7 mouse cellular contexts compared by ENCODE assay signal in genomic region chrX:44789761-44790411, GRCm38 (mm10). TPM values are rescaled to one million over a fixed set of nuclear protein-coding genes. Genes with fewer than 3 reads are reported as not detected.
A peak's percentile ranks its signal among the peaks of the same experiment; 100 is the strongest.
DNase-seq lines count a peak whose midpoint lies in the region; ATAC-seq and TF ChIP-seq lines count a peak whose summit lies in the region.

Gene Dcaf12l1, minus strand, starts transcription at chrX:44790197.

- H3K4me1 ChIP-seq in brown adipose tissue, adult 24 weeks (ENCODE audit: control insufficient read depth, insufficient read depth, insufficient read length, low read length): no peaks in the 10 kb centered on the region
- no peaks in the 10 kb centered on the region for H3K4me1 ChIP-seq in embryonic facial prominence, embryonic 12.5 days
- H3K4me1 ChIP-seq in heart, embryonic 11.5 days (ENCODE audit: control insufficient read depth, insufficient read depth, low read length): no peaks in the 10 kb centered on the region
- H3K4me1 ChIP-seq in kidney, embryonic 16.5 days (ENCODE audit: insufficient read depth, low read length): no peaks in the 10 kb centered on the region
- H3K4me1 ChIP-seq in limb, embryonic 14.5 days (ENCODE audit: control insufficient read depth, insufficient read depth, low read length): no peaks in the 10 kb centered on the region
- no peaks in the 10 kb centered on the region; the same call in 1 of the 2 replicates for H3K4me1 ChIP-seq in midbrain, embryonic 16.5 days (ENCODE audit: control insufficient read depth, insufficient read depth, low read length)
- peaks cover 2% of the 10 kb centered on the region; the same call in 1 of the 2 replicates for H3K4me1 ChIP-seq in testis, adult 2 months (ENCODE audit: control insufficient read depth, insufficient read depth, low read length)

- peak; percentile 87 for ATAC-seq in embryonic facial prominence, embryonic 12.5 days (ENCODE audit: insufficient number of reproducible peaks, insufficient read depth, low FRiP score, low TSS enrichment)
- ATAC-seq in heart, embryonic 11.5 days (replicated peaks; ENCODE audit: insufficient number of reproducible peaks, low FRiP score, low TSS enrichment): peak; percentile 69
- ATAC-seq in kidney, embryonic 16.5 days (ENCODE audit: low FRiP score, low TSS enrichment): peak; percentile 95
- peak; percentile 83 for ATAC-seq in limb, embryonic 14.5 days (ENCODE audit: low FRiP score, low read depth)
- ATAC-seq in midbrain, embryonic 16.5 days: peak; percentile 96

- no peaks in the 10 kb centered on the region for H3K27me3 ChIP-seq in embryonic facial prominence, embryonic 12.5 days
- H3K27me3 ChIP-seq in heart, embryonic 11.5 days (ENCODE audit: control insufficient read depth, insufficient read depth, low read length): no peaks in the 10 kb centered on the region
- no peaks in the 10 kb centered on the region for H3K27me3 ChIP-seq in kidney, embryonic 16.5 days (ENCODE audit: insufficient read depth, low read length)
- H3K27me3 ChIP-seq in limb, embryonic 14.5 days (ENCODE audit: control insufficient read depth, insufficient read depth, low read length): no peaks in the 10 kb centered on the region
- no peaks in the 10 kb centered on the region for H3K27me3 ChIP-seq in midbrain, embryonic 16.5 days (ENCODE audit: control insufficient read depth, insufficient read depth, low read depth, low read length)
- no peaks in the 10 kb centered on the region for H3K27me3 ChIP-seq in testis, adult 2 months (ENCODE audit: control insufficient read depth, insufficient read depth, low read length)

- peak; percentile 17; the same call in 1 of the 2 replicates for TF ChIP-seq CTCF in testis, adult 2 months (IDR thresholded peaks at IDR 0.05; ENCODE audit: control insufficient read depth, insufficient read depth, insufficient replicate concordance, low read depth, low read length)

- DNase-seq in limb, embryonic 14.5 days (ENCODE audit: low spot score): peak; percentile 47

- TF ChIP-seq POLR2A in limb, embryonic 14.5 days (IDR thresholded peaks at IDR 0.05; ENCODE audit: borderline replicate concordance, extremely low read depth, insufficient read depth, insufficient read length): no peak
- no peak for TF ChIP-seq POLR2A in testis, adult 2 months (IDR thresholded peaks at IDR 0.05; ENCODE audit: control insufficient read depth, low read depth, low read length)

- H3K27ac ChIP-seq in brown adipose tissue, adult 24 weeks (replicated peaks; ENCODE audit: low read depth, low read length): no peak within 1 kb of the TSS
- H3K27ac ChIP-seq in embryonic facial prominence, embryonic 12.5 days: no peak within 1 kb of the TSS
- H3K27ac ChIP-seq in heart, embryonic 11.5 days (ENCODE audit: low read depth, low read length): no peak within 1 kb of the TSS
- H3K27ac ChIP-seq in kidney, embryonic 16.5 days (ENCODE audit: low read length): no peak within 1 kb of the TSS
- no peak within 1 kb of the TSS for H3K27ac ChIP-seq in limb, embryonic 14.5 days (replicated peaks; ENCODE audit: low read depth, low read length)
- H3K27ac ChIP-seq in midbrain, embryonic 16.5 days (ENCODE audit: low read length): peak within 1 kb of the TSS; percentile 72
- peak within 1 kb of the TSS; percentile 39 for H3K27ac ChIP-seq in testis, adult 2 months (ENCODE audit: control insufficient read depth, insufficient read depth, low read depth, low read length)

- H3K4me3 ChIP-seq in brown adipose tissue, adult 24 weeks (ENCODE audit: insufficient read depth, low read depth, low read length): peak within 1 kb of the TSS; percentile 47
- H3K4me3 ChIP-seq in embryonic facial prominence, embryonic 12.5 days: peak within 1 kb of the TSS; percentile 41
- H3K4me3 ChIP-seq in heart, embryonic 11.5 days (ENCODE audit: low read depth, low read length): peak within 1 kb of the TSS; percentile 49
- peak within 1 kb of the TSS; percentile 46 for H3K4me3 ChIP-seq in kidney, embryonic 16.5 days (ENCODE audit: low read length)
- H3K4me3 ChIP-seq in limb, embryonic 14.5 days (replicated peaks; ENCODE audit: low read length): peak within 1 kb of the TSS; percentile 49
- H3K4me3 ChIP-seq in midbrain, embryonic 16.5 days (ENCODE audit: low read depth, low read length): peak within 1 kb of the TSS; percentile 59
- H3K4me3 ChIP-seq in testis, adult 2 months (ENCODE audit: control insufficient read depth, low read depth, low read length): peak within 1 kb of the TSS; percentile 88

- WGBS in embryonic facial prominence, embryonic 12.5 days: 21% methylated on average over 46 of the region's 47 CpGs
- WGBS in heart, embryonic 11.5 days (ENCODE audit: insufficient replicate concordance): 21% methylated on average over 46 of the region's 47 CpGs
- WGBS in kidney, embryonic 16.5 days: 18% methylated on average over 47 of the region's 47 CpGs
- WGBS in limb, embryonic 14.5 days: 25% methylated on average over 45 of the region's 47 CpGs
- 18% methylated on average over 47 of the region's 47 CpGs for WGBS in midbrain, embryonic 16.5 days

- no peaks in the 10 kb centered on the region for H3K9me3 ChIP-seq in embryonic facial prominence, embryonic 12.5 days
- H3K9me3 ChIP-seq in heart, embryonic 11.5 days (replicated peaks; ENCODE audit: control insufficient read depth, low read length): no peaks in the 10 kb centered on the region
- peaks cover 3% of the 10 kb centered on the region; the same call in 1 of the 2 replicates for H3K9me3 ChIP-seq in kidney, embryonic 16.5 days (ENCODE audit: low read length)
- no peaks in the 10 kb centered on the region for H3K9me3 ChIP-seq in limb, embryonic 14.5 days (ENCODE audit: control insufficient read depth, low read length)
- no peaks in the 10 kb centered on the region for H3K9me3 ChIP-seq in midbrain, embryonic 16.5 days (replicated peaks; ENCODE audit: control insufficient read depth, low read length, poor library complexity, severe bottlenecking)

- peak within 1 kb of the TSS; percentile 57 for H3K9ac ChIP-seq in embryonic facial prominence, embryonic 12.5 days
- H3K9ac ChIP-seq in heart, embryonic 11.5 days (ENCODE audit: low read depth, low read length): peak within 1 kb of the TSS; percentile 79
- peak within 1 kb of the TSS; percentile 74 for H3K9ac ChIP-seq in kidney, embryonic 16.5 days (replicated peaks; ENCODE audit: low read length)
- H3K9ac ChIP-seq in limb, embryonic 14.5 days (ENCODE audit: low read depth, low read length, severe bottlenecking): peak within 1 kb of the TSS; percentile 71
- H3K9ac ChIP-seq in midbrain, embryonic 16.5 days (ENCODE audit: low read depth, low read length): peak within 1 kb of the TSS; percentile 78

- H3K36me3 ChIP-seq in embryonic facial prominence, embryonic 12.5 days: no peaks in the 10 kb centered on the region
- H3K36me3 ChIP-seq in heart, embryonic 11.5 days (ENCODE audit: control insufficient read depth, insufficient read depth, low read length): no peaks in the 10 kb centered on the region
- no peaks in the 10 kb centered on the region for H3K36me3 ChIP-seq in kidney, embryonic 16.5 days (ENCODE audit: insufficient read depth, low read length)
- no peaks in the 10 kb centered on the region for H3K36me3 ChIP-seq in limb, embryonic 14.5 days (ENCODE audit: control insufficient read depth, insufficient read depth, low read length)
- no peaks in the 10 kb centered on the region for H3K36me3 ChIP-seq in midbrain, embryonic 16.5 days (ENCODE audit: control insufficient read depth, insufficient read depth, low read length)
- no peaks in the 10 kb centered on the region for H3K36me3 ChIP-seq in testis, adult 2 months (ENCODE audit: control insufficient read depth, insufficient read depth, low read length)

- peak within 1 kb of the TSS; percentile 53 for H3K4me2 ChIP-seq in embryonic facial prominence, embryonic 12.5 days (replicated peaks)
- peak within 1 kb of the TSS; percentile 77 for H3K4me2 ChIP-seq in heart, embryonic 11.5 days
- H3K4me2 ChIP-seq in kidney, embryonic 16.5 days (replicated peaks; ENCODE audit: low read depth, low read length): peak within 1 kb of the TSS; percentile 69
- H3K4me2 ChIP-seq in limb, embryonic 14.5 days (replicated peaks; ENCODE audit: low read depth, low read length, severe bottlenecking): peak within 1 kb of the TSS; percentile 58
- peak within 1 kb of the TSS; percentile 68 for H3K4me2 ChIP-seq in midbrain, embryonic 16.5 days (ENCODE audit: low read length)

RNA-seq across cellular contexts. Expression of gene Dcaf12l1, which starts in this region (rescaled TPM):
- not detected in 2 replicates for polyA plus RNA-seq in brown adipose tissue, adult 24 weeks (2012; ENCODE audit: insufficient read depth, insufficient read length, missing spikeins)
- 9.6 and 10.1 TPM in 2 replicates for polyA plus RNA-seq in embryonic facial prominence, embryonic 12.5 days (2016; fragmentation: Nextera tagmentation; extraction: Ambion mirVana)
- 9.1 and 10.2 TPM in 2 replicates for polyA plus RNA-seq in heart, embryonic 11.5 days (2014; fragmentation: Nextera tagmentation; extraction: Ambion mirVana)
- polyA plus RNA-seq in kidney, embryonic 16.5 days (2015; fragmentation: Nextera tagmentation; extraction: Ambion mirVana): 5.4 and 5.9 TPM in 2 replicates
- polyA plus RNA-seq in limb, embryonic 14.5 days (2012; rRNA removed): 9.2 and 13.1 TPM in 2 replicates
- polyA plus RNA-seq in limb, embryonic 14.5 days (2014; fragmentation: Nextera tagmentation; extraction: Ambion mirVana): 12.5 TPM in 2 replicates
- polyA plus RNA-seq in midbrain, embryonic 16.5 days (2015; fragmentation: Nextera tagmentation; extraction: Ambion mirVana): 15.5 and 16.8 TPM in 2 replicates
- 1.8 and 2.1 TPM in 2 replicates for polyA plus RNA-seq in testis, adult 2 months (2012; rRNA removed)

Comparison
In these comparisons a context has a peak if more than half of its experiments do, and no peak if none do; other contexts are left out.
1. H3K27ac ChIP-seq: peak in midbrain, embryonic 16.5 days (single experiment) and testis, adult 2 months (single experiment); none in brown adipose tissue, adult 24 weeks (single experiment), embryonic facial prominence, embryonic 12.5 days (single experiment), heart, embryonic 11.5 days (single experiment), kidney, embryonic 16.5 days (single experiment) and limb, embryonic 14.5 days (single experiment).
2. Peak in every context shown above with its lines, with median percentiles within 50 percentile points of each other: H3K4me3 ChIP-seq, ATAC-seq, H3K4me2 ChIP-seq and H3K9ac ChIP-seq.